Mouse (Mus musculus) lung, postnatal 0 days (tissue): ENCODE data around the gene Ofd1.

ENCODE experiments used
- CTCF ChIP-seq: IDR thresholded peaks from 2 replicates; pipeline ENCODE4 v1.5.1; 2016; ENCODE audit warnings: antibody characterized with exemption, mild to moderate bottlenecking
- EP300 ChIP-seq: IDR thresholded peaks from 2 replicates; pipeline ENCODE4 v1.6.1; 2016; ENCODE audit warnings: antibody characterized with exemption, mild to moderate bottlenecking, control low read depth

DNA sequence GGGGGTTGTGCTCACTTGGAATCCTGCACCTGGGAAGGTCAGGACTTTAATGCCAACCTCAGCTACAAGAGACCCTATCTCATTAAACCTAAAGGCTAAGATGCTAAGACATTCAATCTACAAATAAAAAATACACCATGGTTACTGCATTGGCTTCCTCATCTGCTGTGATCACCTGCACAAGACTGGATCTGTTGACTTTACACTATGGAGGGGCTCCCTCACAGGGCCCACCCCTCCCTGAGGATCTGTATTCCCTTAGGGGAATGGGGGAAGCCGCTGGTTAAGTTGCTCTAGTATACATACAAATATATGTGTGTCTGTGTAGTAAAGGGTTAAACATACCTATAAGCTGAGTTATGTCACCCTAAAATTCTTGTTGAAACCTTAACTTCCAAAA, 15.0 kb upstream of the Ofd1 start:
- no peak for TF ChIP-seq EP300
- no peak for TF ChIP-seq CTCF
